Mouse (Mus musculus): ENCODE data around the gene Ccl12.

- TF ChIP-seq CTCF (IDR thresholded peaks at IDR 0.05) (no peak), EP300 (IDR thresholded peaks at IDR 0.05) (no peak)
Measured at GRCm38 (mm10) chr11:82101087-82101486, 558 bp upstream of the Ccl12 start.

All from lung, postnatal 0 days (tissue).